Mouse (Mus musculus) heart, postnatal 0 days (tissue): ENCODE measurements around the gene Lmntd1. TPM values are rescaled to one million over a fixed set of nuclear protein-coding genes. Genes with fewer than 3 reads are reported as not detected.

Source experiments
- ATAC-seq: fragments of 200-750 bp; cut with Nextera tagmentation; 2 replicates; pipeline ENCODE4 v1.8.0; 2017; ENCODE audit warnings: low read depth, moderate number of reproducible peaks, moderate library complexity; ENCODE audit not compliant: insufficient read depth
- DNase-seq: peaks from one replicate; pipeline ENCODE4 v3.0.0-alpha.2; 2016; ENCODE audit warnings: low spot score
- H3K27ac ChIP-seq: fragments of 300-500 bp; sonication (generic); 2 replicates; pipeline ENCODE4 v1.5.1; 2014; ENCODE audit warnings: low read depth, mild to moderate bottlenecking
- H3K27me3 ChIP-seq: fragments of 300-500 bp; sonication (generic); 2 replicates; pipeline ENCODE4 v1.6.1; 2014; ENCODE audit warnings: low read length, mixed read lengths; ENCODE audit not compliant: control insufficient read depth, insufficient read depth
- H3K36me3 ChIP-seq: fragments of 300-500 bp; sonication (generic); replicated peaks from 2 replicates; pipeline ENCODE4 v1.6.1; 2014; ENCODE audit warnings: low read length, mixed read lengths; ENCODE audit not compliant: control insufficient read depth, insufficient read depth
- H3K4me1 ChIP-seq: fragments of 300-500 bp; sonication (generic); 2 replicates; pipeline ENCODE4 v1.6.1; 2014; ENCODE audit warnings: antibody characterized with exemption; ENCODE audit not compliant: control insufficient read depth, insufficient read depth
- H3K4me2 ChIP-seq: fragments of 300-500 bp; sonication (generic); 2 replicates; pipeline ENCODE4 v1.6.1; 2014; ENCODE audit warnings: low read depth, mild to moderate bottlenecking, low read length, moderate library complexity
- H3K4me3 ChIP-seq: fragments of 300-500 bp; sonication (generic); 2 replicates; pipeline ENCODE4 v1.5.1; 2014; ENCODE audit warnings: low read depth, low read length
- H3K9ac ChIP-seq: fragments of 300-500 bp; sonication (generic); replicated peaks from 2 replicates; pipeline ENCODE4 v1.6.1; 2014; ENCODE audit warnings: low read depth, low read length, mixed read lengths
- H3K9me3 ChIP-seq: fragments of 300-500 bp; sonication (generic); replicated peaks from 2 replicates; pipeline ENCODE4 v1.6.1; 2016; ENCODE audit warnings: low read length; ENCODE audit not compliant: control insufficient read depth
- CTCF ChIP-seq: IDR thresholded peaks from 2 replicates; pipeline ENCODE4 v1.5.1; 2016; ENCODE audit warnings: antibody characterized with exemption, control low read depth, low read depth
- EP300 ChIP-seq: IDR thresholded peaks from 2 replicates; pipeline ENCODE4 v1.6.1; 2016; ENCODE audit warnings: antibody characterized with exemption, low read depth
- WGBS: fragments of 180-500 bp; shearing (Covaris S2); extraction: QIAGEN DNeasy Blood & Tissue Kit; methylation state at CpG from one replicate; pipeline ENCODE4 v1.1.7; 2014; 5-methylcytosine and 5-hydroxymethylcytosine counted together
- polyA plus RNA-seq: library from polyadenylated mRNA; unstranded; fragments of >200 nt; fragmentation: Nextera tagmentation; extraction: Ambion mirVana; gene quantifications from 2 replicates; pipeline ENCODE4 v1.2.1, GENCODE M21; 2015
- total RNA-seq: library from RNA; depleted of rRNA; stranded (reverse); fragments of >200 nt; gene quantifications from 2 replicates; pipeline ENCODE4 v1.2.3, GENCODE M21; 2014; ENCODE audit warnings: low replicate concordance

Lmntd1 gene
- total and polyA plus RNA-seq, 2 experiments from 2014 or later: 4.5 to 9.8 TPM

DNA sequence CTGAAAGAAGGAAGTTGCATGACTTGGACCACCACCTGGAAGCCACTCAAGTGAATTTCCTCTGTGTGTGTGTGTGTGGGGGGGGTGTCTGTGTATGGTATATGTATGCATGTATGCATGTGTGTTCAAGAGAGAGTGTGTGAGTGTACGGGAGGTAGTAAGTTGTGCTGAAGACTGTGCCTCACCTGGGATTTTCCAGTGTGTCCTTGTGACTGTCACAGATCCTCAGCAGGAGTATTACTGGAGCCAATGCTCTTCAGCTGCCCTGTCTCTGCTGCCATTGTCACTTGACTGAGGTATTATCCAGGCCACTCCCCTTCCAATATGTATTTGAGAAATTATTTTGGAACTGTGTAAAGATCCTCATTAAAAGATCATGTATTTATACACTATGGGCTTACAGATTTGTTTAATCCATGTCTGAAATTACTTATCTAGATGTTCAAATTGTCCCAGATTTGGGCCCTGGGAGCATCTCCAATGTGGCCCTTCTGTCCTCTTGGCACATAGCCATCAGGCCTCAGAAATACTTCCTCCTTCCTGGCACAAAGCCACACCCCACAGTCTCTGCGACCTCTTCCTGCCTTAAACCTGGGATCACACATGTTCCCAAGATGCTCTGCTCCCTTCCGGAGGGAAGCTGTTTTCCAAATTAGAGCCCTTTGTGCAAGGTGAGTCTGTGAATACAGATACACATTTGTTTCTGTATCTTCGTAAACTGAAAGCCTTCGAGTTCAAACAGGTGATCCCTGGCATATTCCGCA lies 40.7 kb downstream of the Lmntd1 start:
- ATAC-seq: no peak
- WGBS: 79% methylated on average over 6 of the region's 6 CpGs
- no peak overlapping the region for H3K27ac ChIP-seq

DNA sequence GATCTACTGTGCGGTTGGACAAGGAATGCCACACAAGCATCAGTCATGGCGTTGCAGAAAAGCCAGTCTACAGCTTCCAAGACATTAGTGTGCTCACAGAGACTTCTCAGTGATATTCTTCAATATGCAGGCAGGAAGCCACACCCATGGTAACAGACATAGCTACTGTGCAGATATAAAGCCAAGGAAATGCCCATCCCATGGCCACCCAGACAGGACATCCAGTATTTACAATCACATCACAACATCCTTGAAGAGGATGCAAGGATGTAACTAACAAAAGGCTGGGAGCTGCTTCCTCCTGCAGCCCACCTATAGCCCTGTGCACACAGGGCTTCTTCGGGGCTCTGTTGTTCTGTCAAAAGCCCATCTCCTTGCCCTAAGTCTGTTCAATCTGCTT lies 45.4 kb downstream of the Lmntd1 start:
- no peak for TF ChIP-seq EP300
- TF ChIP-seq CTCF: no peak
- no peak for ATAC-seq
- Histone ChIP-seq H3K36me3 (no peaks in the 10 kb centered on the region), H3K4me3 (no peak overlapping the region), H3K27me3 (no peaks in the 10 kb centered on the region), H3K4me2 (no peak overlapping the region), H3K9ac (no peak overlapping the region), H3K27ac (no peak overlapping the region), H3K4me1 (peaks cover 5% of the 10 kb centered on the region), H3K9me3 (no peaks in the 10 kb centered on the region)
- DNase-seq: no peak
- WGBS: 81% methylated on average over 3 of the region's 3 CpGs

More for the DNA sequence above, 40.7 kb downstream of the Lmntd1 start:
- Histone ChIP-seq H3K4me2 (no peak overlapping the region), H3K4me1 (peaks cover 3% of the 10 kb centered on the region; the same call in 1 of the 2 replicates), H3K27me3 (no peaks in the 10 kb centered on the region), H3K36me3 (no peaks in the 10 kb centered on the region), H3K9ac (no peak overlapping the region), H3K9me3 (no peaks in the 10 kb centered on the region), H3K4me3 (no peak overlapping the region)
- TF ChIP-seq EP300 (no peak), CTCF (no peak)
- DNase-seq: no peak

DNA sequence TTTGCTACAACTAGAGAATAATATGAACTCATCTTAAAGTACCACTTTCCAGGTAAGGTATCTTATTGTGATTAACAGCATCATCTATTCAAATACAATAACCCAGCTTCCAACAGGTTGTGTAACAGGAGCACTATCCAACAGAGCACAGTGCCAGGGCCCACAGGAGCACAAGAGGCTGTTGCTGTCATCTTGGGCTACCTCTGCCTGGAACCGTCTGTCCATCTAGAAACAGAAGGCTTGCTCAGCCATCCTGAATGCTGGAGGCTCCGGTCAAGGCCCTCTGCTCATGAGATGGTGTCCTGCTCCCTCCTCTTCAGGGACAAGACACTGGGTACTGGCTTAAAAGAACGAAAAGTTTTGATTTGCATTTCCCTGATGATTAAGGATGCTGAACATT lies 46.3 kb downstream of the Lmntd1 start:
- no peak for TF ChIP-seq CTCF
- no peak for TF ChIP-seq EP300

DNA sequence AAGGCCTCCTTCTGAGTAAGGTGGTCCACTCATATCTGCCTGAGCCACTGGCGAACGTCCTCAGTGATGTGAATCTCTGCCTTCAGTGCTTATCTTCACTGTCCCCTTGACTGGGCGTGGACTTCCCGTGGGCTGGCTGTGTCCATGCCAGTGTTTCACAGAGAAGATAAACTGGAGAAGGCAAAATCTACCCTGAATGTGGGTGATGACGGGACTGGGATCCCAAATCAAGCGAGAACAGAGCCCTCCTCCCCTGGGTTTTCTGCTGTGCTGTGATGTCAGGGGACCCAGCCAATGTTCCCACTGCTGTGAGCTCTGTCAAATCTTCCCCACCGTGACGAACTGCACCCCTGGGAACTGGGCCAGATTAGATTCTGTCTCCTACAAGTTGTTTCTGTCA lies 46.8 kb downstream of the Lmntd1 start:
- Histone ChIP-seq H3K36me3 (no peaks in the 10 kb centered on the region), H3K9ac (no peak overlapping the region), H3K4me1 (peaks cover 8% of the 10 kb centered on the region), H3K9me3 (no peaks in the 10 kb centered on the region), H3K27me3 (no peaks in the 10 kb centered on the region), H3K4me2 (no peak overlapping the region), H3K27ac (no peak overlapping the region), H3K4me3 (no peak overlapping the region)
- DNase-seq (no peak), ATAC-seq (no peak; the same call in 1 of the 2 replicates)
- 31% methylated on average over 8 of the region's 8 CpGs for WGBS
- TF ChIP-seq CTCF (no peak), EP300 (no peak)

More for the DNA sequence above, 46.3 kb downstream of the Lmntd1 start:
- H3K9ac ChIP-seq: no peak overlapping the region
- WGBS: 89% methylated on average over 3 of the region's 3 CpGs
- ATAC-seq: no peak
- H3K27ac ChIP-seq: no peak overlapping the region
- no peak overlapping the region for H3K4me2 ChIP-seq
- no peaks in the 10 kb centered on the region for H3K9me3 ChIP-seq
- DNase-seq: no peak
- H3K4me1 ChIP-seq: peaks cover 8% of the 10 kb centered on the region
- H3K27me3 ChIP-seq: no peaks in the 10 kb centered on the region
- H3K4me3 ChIP-seq: no peak overlapping the region
- no peaks in the 10 kb centered on the region for H3K36me3 ChIP-seq

DNA sequence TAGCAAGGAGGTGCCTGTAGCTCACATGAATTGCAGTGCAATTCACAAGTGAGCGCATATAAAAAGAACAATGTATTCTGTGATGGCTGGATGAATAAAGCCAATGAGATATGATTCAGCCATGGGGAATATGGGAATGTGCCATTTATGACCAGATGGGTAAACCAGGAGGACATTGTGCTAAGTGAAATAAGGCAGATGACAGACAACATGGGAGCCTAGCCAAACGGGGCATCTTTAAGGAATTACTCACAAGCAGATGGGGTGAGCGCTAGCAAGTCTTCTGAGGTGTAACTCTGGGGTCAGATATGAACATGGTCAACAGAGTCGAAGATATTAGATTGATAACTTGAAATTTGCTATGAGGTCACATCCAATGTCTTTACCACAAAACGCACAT lies 48.5 kb downstream of the Lmntd1 start:
- H3K4me3 ChIP-seq: no peak overlapping the region
- H3K9ac ChIP-seq: no peak overlapping the region
- no peak overlapping the region for H3K27ac ChIP-seq
- H3K36me3 ChIP-seq: no peaks in the 10 kb centered on the region
- DNase-seq (no peak), ATAC-seq (no peak)
- TF ChIP-seq CTCF (no peak), EP300 (no peak)
- H3K4me2 ChIP-seq: no peak overlapping the region
- no peaks in the 10 kb centered on the region for H3K9me3 ChIP-seq
- no peaks in the 10 kb centered on the region for H3K27me3 ChIP-seq
- peaks cover 8% of the 10 kb centered on the region for H3K4me1 ChIP-seq
- WGBS: 87% methylated on average over 5 of the region's 5 CpGs

DNA sequence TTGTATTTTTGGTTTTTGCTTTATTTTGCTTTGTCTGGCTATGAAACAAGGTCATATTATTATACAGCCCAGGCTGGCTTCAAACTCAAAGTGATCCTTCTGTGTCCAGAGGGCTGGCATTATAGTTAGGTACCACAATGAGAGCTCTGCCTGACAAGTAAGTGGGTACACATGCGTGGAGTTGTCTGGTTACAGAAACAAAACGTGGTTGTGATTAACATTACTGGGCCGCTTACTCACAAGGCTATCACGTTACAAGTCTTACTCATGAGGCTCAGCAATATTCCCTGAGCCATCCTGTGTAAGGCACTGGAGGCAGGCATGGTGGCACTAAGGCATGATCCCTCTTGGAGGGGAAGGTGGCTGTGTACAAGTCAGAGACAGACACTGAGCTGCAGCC lies 49.4 kb downstream of the Lmntd1 start:
- 77% methylated on average over 4 of the region's 4 CpGs for WGBS
- no peak overlapping the region for H3K4me3 ChIP-seq

More for the DNA sequence above, 49.4 kb downstream of the Lmntd1 start:
- H3K4me1 ChIP-seq: peaks cover 8% of the 10 kb centered on the region
- no peak overlapping the region for H3K9ac ChIP-seq
- H3K27ac ChIP-seq: no peak overlapping the region
- DNase-seq (no peak), ATAC-seq (no peak)
- no peak overlapping the region for H3K4me2 ChIP-seq
- no peaks in the 10 kb centered on the region for H3K9me3 ChIP-seq
- no peak for TF ChIP-seq EP300
- no peak for TF ChIP-seq CTCF
- H3K36me3 ChIP-seq: no peaks in the 10 kb centered on the region
- no peaks in the 10 kb centered on the region for H3K27me3 ChIP-seq
